Mouse (Mus musculus) hindbrain, embryonic 16.5 days (tissue): ENCODE results near the gene Clec4b1. TPM values are rescaled to one million over a fixed set of nuclear protein-coding genes. Genes with fewer than 3 reads are reported as not detected.
"Not testable (repeated sequence)": the region's sequence is repeated elsewhere in the genome, so short reads cannot be mapped to it uniquely, and the experiment has no call there.

Experiments used
- ATAC-seq: fragments of 200-750 bp; cut with Nextera tagmentation; 2 replicates; pipeline ENCODE4 v1.8.0; 2017; ENCODE audit warnings: moderate TSS enrichment, moderate library complexity
- H3K27ac ChIP-seq: fragments of 300-500 bp; sonication (generic); 2 replicates; pipeline ENCODE4 v1.5.1; 2014; ENCODE audit warnings: low read depth, mild to moderate bottlenecking, control low read depth, low read length, moderate library complexity
- H3K27me3 ChIP-seq: fragments of 300-500 bp; sonication (generic); replicated peaks from 2 replicates; pipeline ENCODE4 v1.6.1; 2014; ENCODE audit warnings: low read length; ENCODE audit not compliant: control insufficient read depth, insufficient read depth
- H3K36me3 ChIP-seq: fragments of 300-500 bp; sonication (generic); 2 replicates; pipeline ENCODE4 v1.6.1; 2014; ENCODE audit warnings: mild to moderate bottlenecking, low read length, moderate library complexity, mixed read lengths; ENCODE audit not compliant: control insufficient read depth, insufficient read depth
- H3K4me1 ChIP-seq: fragments of 300-500 bp; sonication (generic); 2 replicates; pipeline ENCODE4 v1.6.1; 2014; ENCODE audit warnings: low read depth, low read length; ENCODE audit not compliant: control insufficient read depth, insufficient read depth
- H3K4me2 ChIP-seq: fragments of 300-500 bp; sonication (generic); 2 replicates; pipeline ENCODE4 v1.6.1; 2014; ENCODE audit warnings: mild to moderate bottlenecking, low read length, control low read depth, moderate library complexity
- H3K4me3 ChIP-seq: fragments of 300-500 bp; sonication (generic); 2 replicates; pipeline ENCODE4 v1.5.1; 2014; ENCODE audit warnings: mild to moderate bottlenecking, low read length, control low read depth, moderate library complexity
- H3K9ac ChIP-seq: fragments of 300-500 bp; sonication (generic); 2 replicates; pipeline ENCODE4 v1.6.1; 2014; ENCODE audit warnings: low read depth, mild to moderate bottlenecking, control low read depth, low read length, moderate library complexity
- H3K9me3 ChIP-seq: fragments of 300-500 bp; sonication (generic); 2 replicates; pipeline ENCODE4 v1.6.1; 2014; ENCODE audit warnings: mild to moderate bottlenecking, low read length, moderate library complexity; ENCODE audit not compliant: control insufficient read depth
- WGBS: fragments of 180-500 bp; shearing (Covaris S2); extraction: QIAGEN DNeasy Blood & Tissue Kit; methylation state at CpG from one replicate; pipeline ENCODE4 v1.1.7; 2014; 5-methylcytosine and 5-hydroxymethylcytosine counted together
- polyA plus RNA-seq: library from polyadenylated mRNA; unstranded; fragments of >200 nt; fragmentation: Nextera tagmentation; extraction: Ambion mirVana; gene quantifications from 2 replicates; pipeline ENCODE4 v1.2.1, GENCODE M21; 2015

The Clec4b1 gene
- polyA plus RNA-seq = not detected in 2 replicates

GRCm38 (mm10) chr6:123049742-123050372, at the start of gene Clec4b1:
Gene Clec4b1, plus strand, starts transcription at chr6:123049962.
- no peak for ATAC-seq
- H3K4me2 ChIP-seq = no peak within 1 kb of the TSS
- H3K27me3 ChIP-seq = no peaks in the 10 kb centered on the region
- H3K36me3 ChIP-seq = no peaks in the 10 kb centered on the region
- H3K4me3 ChIP-seq = no peak within 1 kb of the TSS
- no peak within 1 kb of the TSS for H3K9ac ChIP-seq
- H3K4me1 ChIP-seq = no peaks in the 10 kb centered on the region
- no peak within 1 kb of the TSS for H3K27ac ChIP-seq
- peaks cover 5% of the 10 kb centered on the region; the same call in 1 of the 2 replicates for H3K9me3 ChIP-seq
- 89% methylated on average over 2 of the region's 2 CpGs for WGBS

- not testable (repeated sequence) for H3K9me3 ChIP-seq, H3K4me2 ChIP-seq, H3K9ac ChIP-seq, H3K27ac ChIP-seq, ATAC-seq, H3K4me3 ChIP-seq, H3K36me3 ChIP-seq, H3K27me3 ChIP-seq, H3K4me1 ChIP-seq
- WGBS = 81% methylated on average over 2 of the region's 2 CpGs
Observed at GRCm38 (mm10) chr6:123004696-123005095, 45.1 kb upstream of the Clec4b1 start.

GRCm38 (mm10) chr6:123005591-123005990, 44.2 kb upstream of the Clec4b1 start:
- no peaks in the 10 kb centered on the region for H3K36me3 ChIP-seq
- H3K9me3 ChIP-seq = no peaks in the 10 kb centered on the region
- H3K4me3 ChIP-seq = no peak overlapping the region
- no peak overlapping the region for H3K9ac ChIP-seq
- no peak for ATAC-seq
- no peak overlapping the region for H3K4me2 ChIP-seq
- no peaks in the 10 kb centered on the region for H3K27me3 ChIP-seq
- H3K27ac ChIP-seq = no peak overlapping the region
- H3K4me1 ChIP-seq = no peaks in the 10 kb centered on the region
- WGBS = 74% methylated on average over 1 of the region's 1 CpGs

- H3K27me3 ChIP-seq = no peaks in the 10 kb centered on the region
- no peak overlapping the region for H3K4me3 ChIP-seq
- no peak overlapping the region for H3K4me2 ChIP-seq
- H3K4me1 ChIP-seq = no peaks in the 10 kb centered on the region
- H3K9me3 ChIP-seq = no peaks in the 10 kb centered on the region
- H3K27ac ChIP-seq = no peak overlapping the region
- WGBS = 91% methylated on average over 4 of the region's 4 CpGs
- no peaks in the 10 kb centered on the region for H3K36me3 ChIP-seq
- no peak for ATAC-seq
- H3K9ac ChIP-seq = no peak overlapping the region
Observed at GRCm38 (mm10) chr6:123095125-123095843, 45.5 kb downstream of the Clec4b1 start.

GRCm38 (mm10) chr6:123106128-123106527, 56.4 kb downstream of the Clec4b1 start, which contains the start of gene Clec4a2:
Gene Clec4a2, plus strand, starts transcription at chr6:123106428.
- H3K4me3 ChIP-seq, H3K27me3 ChIP-seq, ATAC-seq, H3K4me1 ChIP-seq, H3K4me2 ChIP-seq, H3K9ac ChIP-seq, H3K36me3 ChIP-seq, H3K27ac ChIP-seq, H3K9me3 ChIP-seq: not testable (repeated sequence)
- 63% methylated on average over 1 of the region's 1 CpGs for WGBS

Other genes with a start within 250 kb of the Clec4b1 start
- 57.0 and 57.4 TPM in 2 replicates for gene Slc2a3, start 248.3 kb upstream of the Clec4b1 start, polyA plus RNA-seq
- 6.7 and 8.3 TPM in 2 replicates for gene Foxj2, start 230.0 kb upstream of the Clec4b1 start, polyA plus RNA-seq
- 1.2 and 2.2 TPM in 2 replicates for gene C3ar1, start 193.8 kb upstream of the Clec4b1 start, polyA plus RNA-seq
- 169 and 177 TPM in 2 replicates for gene Necap1, start 175.5 kb upstream of the Clec4b1 start, polyA plus RNA-seq
- 1.2 and 2.0 TPM in 2 replicates for gene Clec4a1, start 128.1 kb upstream of the Clec4b1 start, polyA plus RNA-seq
- gene Clec4a3, start 97.4 kb upstream of the Clec4b1 start, polyA plus RNA-seq = 1.4 and 1.5 TPM in 2 replicates
- not detected in 2 replicates for gene Clec4a4, start 59.6 kb upstream of the Clec4b1 start, polyA plus RNA-seq
- gene Clec4a2, start 56.5 kb downstream of the Clec4b1 start, polyA plus RNA-seq = 1.6 and 1.8 TPM in 2 replicates
- not detected in 2 replicates for gene Clec4b2, start 122.9 kb downstream of the Clec4b1 start, polyA plus RNA-seq
- gene Clec4n, start 179.9 kb downstream of the Clec4b1 start, polyA plus RNA-seq = 1.1 TPM in 2 replicates
- gene Clec4d, start 212.1 kb downstream of the Clec4b1 start, polyA plus RNA-seq = not detected in 2 replicates
- not detected in 2 replicates for gene Clec4e, start 239.9 kb downstream of the Clec4b1 start, polyA plus RNA-seq